Mouse (Mus musculus) thymus, adult 18-20 months (tissue): ENCODE measurements around the gene H2-M2.
"Not testable (repeated sequence)": the region's sequence is repeated elsewhere in the genome, so short reads cannot be mapped to it uniquely, and the experiment has no call there.

ENCODE experiments used
- DNase-seq, 2 experiments: peaks; one replicate each; pipeline ENCODE4 v3.0.0; 2022; ENCODE audit warnings: mixed read lengths in 2 of 2

Gene H2-M2

GRCm38 (mm10) chr17:37483452-37483851 is at the start of gene H2-M2:
Gene H2-M2, minus strand, starts transcription at chr17:37483552.
- DNase-seq: no peak

GRCm38 (mm10) chr17:37525427-37525826 is 42.1 kb upstream of the H2-M2 start:
- not testable (repeated sequence) for DNase-seq

- not testable (repeated sequence) for DNase-seq
Observed at GRCm38 (mm10) chr17:37524612-37525011, 41.3 kb upstream of the H2-M2 start.

- DNase-seq: no peak
Observed at GRCm38 (mm10) chr17:37507730-37508129, 24.4 kb upstream of the H2-M2 start, which contains the start of gene Olfr111. Gene Olfr111, plus strand, starts transcription at chr17:37508030.

GRCm38 (mm10) chr17:37491930-37492518 is 8.7 kb upstream of the H2-M2 start, which contains the start of gene Olfr110:
Gene Olfr110, plus strand, starts transcription at chr17:37492468.
- no peak for DNase-seq

- DNase-seq: no peak
Observed at GRCm38 (mm10) chr17:37458616-37459015, 24.7 kb downstream of the H2-M2 start, which contains the start of gene Olfr109. Gene Olfr109, plus strand, starts transcription at chr17:37458916.

GRCm38 (mm10) chr17:37445180-37445579 is 38.2 kb downstream of the H2-M2 start, which contains the start of gene Olfr108:
Gene Olfr108, plus strand, starts transcription at chr17:37445480.
- DNase-seq: no peak
